Mouse (Mus musculus) heart, embryonic 16.5 days (tissue): ENCODE data around the gene Secisbp2. TPM values are rescaled to one million over a fixed set of nuclear protein-coding genes. Genes with fewer than 3 reads are reported as not detected.
A peak's percentile ranks its signal among the peaks of the same experiment; 100 is the strongest.
"Not testable (repeated sequence)": the region's sequence is repeated elsewhere in the genome, so short reads cannot be mapped to it uniquely, and the experiment has no call there.

Source experiments
- ATAC-seq: fragments of 200-750 bp; cut with Nextera tagmentation; replicated peaks from 2 replicates; pipeline ENCODE4 v1.8.0; 2017; ENCODE audit warnings: moderate number of reproducible peaks; ENCODE audit not compliant: insufficient read depth, low FRiP score; ENCODE audit errors: extremely low read depth
- H3K27ac ChIP-seq: fragments of 300-500 bp; sonication (generic); 2 replicates; pipeline ENCODE4 v1.5.1; 2014; ENCODE audit warnings: mild to moderate bottlenecking, low read length, control low read depth, moderate library complexity
- H3K27me3 ChIP-seq: fragments of 300-500 bp; sonication (generic); 2 replicates; pipeline ENCODE4 v1.6.1; 2014; ENCODE audit warnings: low read length, mixed read lengths; ENCODE audit not compliant: control insufficient read depth, insufficient read depth
- H3K36me3 ChIP-seq: fragments of 300-500 bp; sonication (generic); 2 replicates; pipeline ENCODE4 v1.6.1; 2014; ENCODE audit not compliant: control insufficient read depth, insufficient read depth
- H3K4me1 ChIP-seq: fragments of 300-500 bp; sonication (generic); 2 replicates; pipeline ENCODE4 v1.6.1; 2014; ENCODE audit warnings: low read length, mixed read lengths; ENCODE audit not compliant: control insufficient read depth, insufficient read depth
- H3K4me2 ChIP-seq: fragments of 300-500 bp; sonication (generic); 2 replicates; pipeline ENCODE4 v1.6.1; 2014; ENCODE audit warnings: low read depth, mild to moderate bottlenecking, control low read depth, low read length
- H3K4me3 ChIP-seq: fragments of 300-500 bp; sonication (generic); 2 replicates; pipeline ENCODE4 v1.5.1; 2014; ENCODE audit warnings: mild to moderate bottlenecking, control low read depth, low read length
- H3K9ac ChIP-seq: fragments of 300-500 bp; sonication (generic); 2 replicates; pipeline ENCODE4 v1.6.1; 2014; ENCODE audit warnings: low read length, control low read depth
- H3K9me3 ChIP-seq: fragments of 300-500 bp; sonication (generic); replicated peaks from 2 replicates; pipeline ENCODE4 v1.6.1; 2016; ENCODE audit warnings: low read length; ENCODE audit not compliant: control insufficient read depth
- WGBS: fragments of 180-500 bp; shearing (Covaris S2); extraction: QIAGEN DNeasy Blood & Tissue Kit; methylation state at CpG from one replicate; pipeline ENCODE4 v1.1.7; 2014; 5-methylcytosine and 5-hydroxymethylcytosine counted together
- polyA plus RNA-seq: library from polyadenylated mRNA; unstranded; fragments of >200 nt; fragmentation: Nextera tagmentation; extraction: Ambion mirVana; gene quantifications from 2 replicates; pipeline ENCODE4 v1.2.1, GENCODE M21; 2015

The Secisbp2 gene
- polyA plus RNA-seq, 1 experiment from 2014 or later, result 30.2 TPM

DNA sequence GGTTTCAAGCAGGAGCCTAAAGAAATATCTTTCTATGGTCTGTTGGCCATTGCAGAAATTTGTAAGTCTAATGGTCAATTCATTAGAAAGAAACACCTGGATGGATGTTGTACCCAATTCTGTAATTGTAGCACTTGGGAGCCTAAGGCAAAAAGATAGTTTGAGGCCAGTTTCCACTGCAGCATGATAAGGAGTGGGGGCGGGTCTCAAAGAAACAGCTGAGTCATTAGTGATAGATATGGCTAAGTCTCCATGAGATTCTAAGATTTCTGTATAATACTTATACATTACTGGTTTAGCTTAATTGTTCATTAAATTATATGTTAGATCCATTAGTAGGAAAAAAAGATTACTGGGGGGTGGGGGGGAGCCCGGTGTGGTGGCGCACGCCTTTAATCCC is 3.3 kb upstream of the Secisbp2 start:
- Histone ChIP-seq H3K4me2 (peak overlapping the region; percentile 72), H3K27ac (no peak overlapping the region; the same call in 1 of the 2 replicates), H3K4me1 (peaks cover 28% of the 10 kb centered on the region), H3K36me3 (peaks cover 6% of the 10 kb centered on the region; the same call in 1 of the 2 replicates), H3K9ac (no peak overlapping the region), H3K9me3 (no peaks in the 10 kb centered on the region), H3K4me3 (no peak overlapping the region; the same call in 1 of the 2 replicates), H3K27me3 (no peaks in the 10 kb centered on the region)
- ATAC-seq, result no peak
- WGBS, result 79% methylated on average over 4 of the region's 4 CpGs

DNA sequence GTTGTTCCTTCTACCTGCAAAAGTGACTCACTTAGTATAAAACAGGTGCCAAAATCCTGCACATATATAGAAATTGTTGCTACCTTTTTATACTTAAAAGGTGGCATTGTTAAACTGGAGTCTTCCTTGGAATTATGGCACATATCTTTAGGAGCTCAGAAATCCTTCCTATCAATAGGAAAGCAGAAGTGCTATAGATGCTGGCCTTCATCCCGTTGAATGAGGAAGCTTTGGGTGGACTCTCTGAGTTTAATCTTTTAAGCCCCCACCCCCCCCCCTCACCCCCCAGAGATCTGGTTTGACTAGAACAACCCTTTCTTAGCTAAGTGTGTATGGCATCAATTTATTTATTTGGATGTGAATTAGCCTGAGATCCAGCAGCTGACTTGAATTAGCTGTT is 1.8 kb upstream of the Secisbp2 start:
- WGBS, result 42% methylated on average over 1 of the region's 1 CpGs
- Histone ChIP-seq H3K9me3 (no peaks in the 10 kb centered on the region), H3K27me3 (no peaks in the 10 kb centered on the region), H3K9ac (no peak overlapping the region), H3K36me3 (peaks cover 10% of the 10 kb centered on the region; the same call in 1 of the 2 replicates), H3K4me3 (no peak overlapping the region), H3K27ac (no peak overlapping the region), H3K4me1 (peaks cover 28% of the 10 kb centered on the region), H3K4me2 (no peak overlapping the region)
- ATAC-seq, result no peak

DNA sequence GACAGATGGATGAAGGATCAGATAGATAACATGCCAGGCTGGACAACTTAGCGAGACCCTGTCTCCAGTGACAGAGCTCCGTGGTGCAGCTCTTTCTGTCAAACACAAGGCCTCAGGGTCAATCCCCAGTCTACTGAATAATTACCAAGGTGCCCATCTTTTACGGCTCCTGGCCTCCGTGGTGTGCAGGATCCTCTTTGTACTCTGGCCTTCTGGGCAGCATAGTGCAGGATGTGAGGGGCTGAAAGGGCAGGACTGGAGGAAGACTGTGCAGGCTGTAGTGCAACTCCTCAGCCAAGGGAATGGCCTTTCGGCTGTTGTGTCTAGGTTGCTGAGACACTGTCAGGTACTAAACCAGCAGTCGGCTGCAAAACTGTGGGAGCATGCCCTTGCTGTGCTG is 1.7 kb downstream of the Secisbp2 start:
- no peak overlapping the region for H3K4me3 ChIP-seq
- no peak overlapping the region for H3K27ac ChIP-seq
- H3K9ac ChIP-seq, result no peak overlapping the region
- 92% methylated on average over 6 of the region's 6 CpGs for WGBS
- peaks cover 11% of the 10 kb centered on the region for H3K4me1 ChIP-seq
- H3K9me3 ChIP-seq, result no peaks in the 10 kb centered on the region
- peaks cover 37% of the 10 kb centered on the region for H3K36me3 ChIP-seq
- H3K27me3 ChIP-seq, result no peaks in the 10 kb centered on the region
- H3K4me2 ChIP-seq, result no peak overlapping the region
- ATAC-seq, result no peak

DNA sequence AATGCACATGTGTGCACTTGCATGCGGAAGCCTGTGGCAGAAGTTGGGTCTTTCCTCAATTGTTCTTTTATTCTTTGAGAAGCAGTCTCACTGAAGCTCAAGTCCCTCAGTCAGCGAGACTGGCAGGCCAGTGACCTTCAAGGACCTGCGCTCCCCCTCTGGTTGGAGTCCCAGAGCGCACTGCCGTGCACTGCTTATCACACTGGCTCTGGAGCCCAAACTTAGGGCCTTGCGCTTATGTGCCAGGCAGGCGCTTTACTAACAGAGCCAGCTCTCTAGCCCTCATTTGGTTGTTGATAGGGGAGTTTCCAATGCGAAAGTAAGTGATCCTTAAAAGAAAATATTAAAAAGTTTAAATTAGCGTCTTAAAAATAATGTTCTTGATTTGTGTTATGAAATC is 2.5 kb downstream of the Secisbp2 start:
- no peak overlapping the region for H3K9ac ChIP-seq
- ATAC-seq, result no peak
- peaks cover 9% of the 10 kb centered on the region for H3K4me1 ChIP-seq
- H3K27ac ChIP-seq, result no peak overlapping the region; the same call in 1 of the 2 replicates
- H3K9me3 ChIP-seq, result no peaks in the 10 kb centered on the region
- H3K4me3 ChIP-seq, result no peak overlapping the region
- H3K4me2 ChIP-seq, result no peak overlapping the region
- 79% methylated on average over 9 of the region's 9 CpGs for WGBS
- peaks cover 43% of the 10 kb centered on the region for H3K36me3 ChIP-seq
- no peaks in the 10 kb centered on the region for H3K27me3 ChIP-seq

DNA sequence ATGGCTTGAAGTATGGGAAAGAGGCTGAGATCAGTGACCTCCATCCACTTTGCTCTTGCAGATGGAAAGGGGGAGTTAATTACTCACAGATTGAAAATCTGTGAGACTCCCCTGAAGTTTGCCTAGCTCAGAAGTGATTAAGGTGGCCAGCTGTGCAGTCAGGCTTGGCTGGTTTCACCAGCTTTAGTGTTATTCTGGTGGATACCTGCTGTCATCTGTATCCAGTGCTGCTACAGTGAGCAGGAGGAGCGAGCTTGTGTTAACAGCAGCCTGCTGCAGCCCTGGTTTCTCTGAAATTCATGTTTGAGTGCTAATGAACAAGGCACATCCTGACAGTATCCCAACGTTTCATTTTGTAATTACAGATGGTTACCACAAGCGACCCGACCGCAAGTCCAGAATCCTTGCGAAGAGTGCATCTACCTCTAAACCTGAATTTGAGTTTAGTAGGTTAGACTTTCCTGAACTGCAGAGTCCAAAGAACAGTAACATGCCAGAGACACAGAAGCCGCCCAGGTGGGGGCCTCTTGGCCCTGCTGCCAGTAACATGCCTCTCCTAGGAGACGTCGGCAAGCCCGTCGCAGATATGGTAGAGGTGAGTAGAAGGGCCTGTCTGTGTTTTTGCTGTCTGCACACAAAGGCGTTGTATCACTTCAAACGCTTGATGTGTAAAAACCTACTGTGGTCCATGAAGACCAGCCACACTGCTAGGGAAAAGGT is 5.2 kb downstream of the Secisbp2 start:
- peaks cover 4% of the 10 kb centered on the region for H3K4me1 ChIP-seq
- no peaks in the 10 kb centered on the region for H3K9me3 ChIP-seq
- H3K36me3 ChIP-seq, result peaks cover 62% of the 10 kb centered on the region
- H3K4me2 ChIP-seq, result no peak overlapping the region
- no peak overlapping the region for H3K4me3 ChIP-seq
- no peak overlapping the region for H3K27ac ChIP-seq
- WGBS, result 94% methylated on average over 13 of the region's 13 CpGs
- no peak overlapping the region for H3K9ac ChIP-seq
- no peaks in the 10 kb centered on the region for H3K27me3 ChIP-seq
- no peak for ATAC-seq

DNA sequence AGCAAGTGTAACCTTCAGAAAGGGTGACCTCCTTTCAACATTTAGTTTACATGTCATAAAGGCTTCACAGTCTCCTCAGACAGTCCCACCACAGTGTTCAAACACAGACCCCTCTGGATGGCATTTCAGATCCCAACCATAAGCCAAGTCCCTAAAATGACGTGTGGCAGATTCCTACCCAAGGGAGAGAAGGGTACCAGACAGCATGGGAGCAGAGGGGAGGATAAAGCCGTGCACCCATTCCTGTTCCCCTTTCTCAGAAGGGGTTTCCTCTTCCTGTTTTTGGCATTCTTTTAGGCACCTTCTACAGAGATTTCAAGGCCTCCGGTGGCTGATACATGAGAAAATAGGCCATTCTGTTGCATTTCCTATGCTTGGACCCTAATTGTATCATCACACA is 6.6 kb downstream of the Secisbp2 start:
- H3K9me3 ChIP-seq, result no peaks in the 10 kb centered on the region
- no peaks in the 10 kb centered on the region for H3K4me1 ChIP-seq
- H3K4me2 ChIP-seq, result no peak overlapping the region
- no peak overlapping the region for H3K9ac ChIP-seq
- H3K36me3 ChIP-seq, result peaks cover 71% of the 10 kb centered on the region
- H3K4me3 ChIP-seq, result no peak overlapping the region
- H3K27me3 ChIP-seq, result no peaks in the 10 kb centered on the region
- 85% methylated on average over 3 of the region's 3 CpGs for WGBS
- H3K27ac ChIP-seq, result no peak overlapping the region
- ATAC-seq, result no peak

DNA sequence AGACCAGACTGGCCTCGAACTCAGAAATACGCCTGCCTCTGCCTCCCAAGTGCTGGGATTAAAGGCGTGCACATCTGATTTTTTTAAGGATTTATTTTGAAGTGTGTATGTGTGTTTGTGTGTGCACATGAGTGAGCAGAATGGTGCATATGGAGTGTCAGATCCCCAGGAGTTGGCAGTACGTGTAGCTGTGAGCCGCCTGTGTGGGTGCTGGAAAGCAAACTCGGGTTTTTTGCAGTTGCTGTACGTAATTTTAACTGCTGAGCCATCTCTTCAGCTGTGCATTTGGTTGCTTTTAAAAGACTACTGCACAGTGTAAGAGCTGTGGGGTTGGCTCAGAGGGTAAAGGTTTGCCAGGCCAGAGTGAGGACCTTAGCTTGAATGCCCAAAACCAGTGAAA is 8.1 kb downstream of the Secisbp2 start:
- Histone ChIP-seq H3K9ac (no peak overlapping the region), H3K4me2 (no peak overlapping the region), H3K4me3 (no peak overlapping the region), H3K27me3 (no peaks in the 10 kb centered on the region), H3K36me3 (peaks cover 74% of the 10 kb centered on the region), H3K9me3 (no peaks in the 10 kb centered on the region), H3K4me1 (no peaks in the 10 kb centered on the region), H3K27ac (no peak overlapping the region)
- ATAC-seq, result no peak
- WGBS, result 91% methylated on average over 7 of the region's 7 CpGs

DNA sequence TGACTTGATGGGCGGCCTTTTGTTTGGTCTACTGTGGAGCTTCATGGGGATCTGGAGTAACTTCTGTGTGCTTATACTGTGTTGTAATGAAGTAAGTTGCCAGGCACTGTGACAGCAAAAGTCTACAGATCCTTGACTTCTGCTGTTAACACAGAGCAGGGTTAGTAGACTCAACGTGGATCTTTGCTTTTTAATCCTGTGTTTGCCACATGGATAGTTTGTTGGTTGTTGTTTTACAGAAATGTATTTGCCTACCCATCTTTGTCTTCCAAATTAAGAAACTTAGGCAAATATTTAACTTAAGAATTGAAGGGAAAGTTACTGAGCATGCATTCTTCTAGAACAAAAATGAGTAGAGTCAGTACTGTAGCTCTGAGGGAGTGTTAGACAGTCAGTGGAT is 12.1 kb downstream of the Secisbp2 start:
- ATAC-seq, result no peak
- H3K4me3 ChIP-seq, result no peak overlapping the region
- no peak overlapping the region for H3K27ac ChIP-seq
- whole genome bisulfite sequencing, result 89% methylated on average over 2 of the region's 2 CpGs
- no peaks in the 10 kb centered on the region for H3K4me1 ChIP-seq
- H3K27me3 ChIP-seq, result no peaks in the 10 kb centered on the region
- H3K4me2 ChIP-seq, result no peak overlapping the region
- no peaks in the 10 kb centered on the region for H3K9me3 ChIP-seq
- peaks cover 65% of the 10 kb centered on the region for H3K36me3 ChIP-seq
- no peak overlapping the region for H3K9ac ChIP-seq

DNA sequence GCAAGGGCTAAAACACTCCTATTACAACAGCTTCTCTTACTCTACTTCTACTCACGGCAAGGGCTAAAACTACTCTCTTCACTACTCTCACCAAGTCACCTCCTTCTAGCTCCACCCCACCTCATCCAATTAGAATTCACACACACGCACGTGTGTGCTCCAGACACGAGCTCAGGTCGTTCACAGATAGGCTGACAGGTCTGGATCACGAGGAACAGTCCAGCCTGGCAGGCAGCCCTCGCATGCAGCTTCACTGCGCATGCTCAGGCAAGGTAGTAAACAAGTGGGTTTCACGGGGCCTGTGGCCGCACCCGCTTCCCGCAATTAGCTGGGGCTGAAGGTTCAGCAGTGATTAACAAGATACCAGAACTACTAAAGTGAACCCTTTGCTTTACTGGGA is 16.7 kb downstream of the Secisbp2 start:
- WGBS, result 83% methylated on average over 12 of the region's 12 CpGs
- not testable (repeated sequence) for H3K9me3 ChIP-seq, H3K27me3 ChIP-seq, ATAC-seq, H3K4me3 ChIP-seq, H3K9ac ChIP-seq, H3K4me1 ChIP-seq, H3K4me2 ChIP-seq, H3K27ac ChIP-seq
- peaks cover 46% of the 10 kb centered on the region for H3K36me3 ChIP-seq
